Mouse (Mus musculus) retina, postnatal 7 days (tissue): ENCODE measurements around the gene Large1.
A peak's percentile ranks its signal among the peaks of the same experiment; 100 is the strongest.
"Not testable (repeated sequence)": the region's sequence is repeated elsewhere in the genome, so short reads cannot be mapped to it uniquely, and the experiment has no call there.

Experiments
- DNase-seq: peaks from one replicate; pipeline ENCODE4 v3.0.0-alpha.2; 2012; ENCODE audit warnings: low read depth, low spot score

Large1 gene

DNA sequence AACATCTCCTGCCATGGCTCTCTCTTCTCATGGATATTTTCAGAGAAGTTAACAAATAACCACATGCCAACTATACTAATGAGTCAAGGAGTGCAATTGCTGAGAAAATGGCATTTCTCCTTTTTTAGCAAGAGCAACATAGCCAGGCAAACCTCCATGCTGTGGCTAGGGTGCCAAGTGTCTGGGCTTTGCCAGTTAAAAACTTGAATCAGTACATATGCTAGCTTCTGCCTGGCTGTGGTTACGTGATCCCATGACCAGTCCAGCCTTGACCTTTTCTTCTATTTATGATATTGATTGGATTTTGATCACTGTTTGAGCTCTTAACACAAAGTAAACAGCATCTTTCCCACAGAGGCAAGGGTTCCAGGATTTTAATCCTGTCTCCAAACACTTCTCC lies 335.7 kb downstream of the Large1 start:
- DNase-seq: no peak

- DNase-seq: no peak
Measured at GRCm38 (mm10) chr8:73016303-73016702, 337.0 kb downstream of the Large1 start.

- peak; percentile 16 for DNase-seq
Measured at GRCm38 (mm10) chr8:73007489-73007888, 345.9 kb downstream of the Large1 start.

GRCm38 (mm10) chr8:73003858-73004257 lies 349.5 kb downstream of the Large1 start:
- no peak for DNase-seq

- no peak for DNase-seq
Measured at GRCm38 (mm10) chr8:72993831-72994230, 359.5 kb downstream of the Large1 start.

DNA sequence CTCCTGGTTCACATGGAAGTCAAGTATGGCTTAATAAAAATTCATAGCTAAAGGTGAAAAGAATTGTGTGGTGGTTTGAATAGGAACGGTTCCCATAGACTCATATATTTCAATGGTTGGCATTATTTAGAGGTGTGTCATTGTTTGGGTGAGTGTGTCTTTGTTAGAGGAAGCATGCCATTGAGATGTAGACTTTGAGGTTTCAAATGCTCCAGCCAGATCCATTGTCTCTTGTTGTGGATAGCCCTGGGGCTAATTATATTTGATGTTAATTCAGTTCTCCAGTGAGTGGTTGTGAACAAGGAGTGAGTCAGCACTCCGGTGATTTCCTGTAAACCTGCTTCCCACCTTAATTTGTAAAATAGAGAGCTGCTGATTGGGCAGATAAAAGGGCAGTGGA lies 362.9 kb downstream of the Large1 start:
- DNase-seq: no peak

DNA sequence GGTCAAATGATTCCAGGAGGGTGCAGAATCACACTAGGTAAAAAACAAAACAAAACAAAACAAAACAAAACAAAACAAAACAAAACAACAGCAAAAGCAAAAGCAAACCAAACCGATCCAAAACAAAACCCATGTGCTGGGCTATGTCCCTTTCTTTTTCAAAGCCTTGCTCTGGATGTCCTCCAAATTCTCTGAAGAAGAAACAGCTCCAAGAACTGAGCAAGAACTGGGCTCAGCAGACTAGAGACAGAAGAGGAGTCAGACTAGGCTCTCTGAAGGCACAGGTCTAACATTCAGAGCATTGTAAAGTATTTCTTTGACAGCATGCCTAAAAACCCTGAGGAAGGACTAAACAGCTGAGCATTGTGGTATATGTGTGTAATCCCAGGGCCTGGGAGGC lies 370.5 kb downstream of the Large1 start:
- no peak for DNase-seq

DNA sequence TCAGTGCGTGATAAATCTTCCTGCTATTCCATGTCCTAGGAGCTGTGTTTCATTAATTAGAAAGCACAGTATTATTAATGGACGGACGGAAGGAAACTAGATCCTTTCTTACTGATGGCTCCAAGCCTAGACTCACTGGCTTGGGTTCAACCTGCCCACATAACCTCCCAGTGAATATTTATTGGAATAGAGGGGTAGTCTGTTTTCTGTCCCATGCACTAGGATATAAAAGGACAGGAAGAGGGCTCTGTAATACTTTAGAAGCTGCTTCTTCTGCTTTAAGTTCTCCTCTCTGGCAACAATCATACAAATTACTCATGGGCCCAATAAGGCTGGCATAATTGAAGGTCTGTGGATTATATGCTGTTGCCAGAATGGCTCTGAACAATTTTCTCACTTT lies 398.3 kb downstream of the Large1 start:
- no peak for DNase-seq

DNA sequence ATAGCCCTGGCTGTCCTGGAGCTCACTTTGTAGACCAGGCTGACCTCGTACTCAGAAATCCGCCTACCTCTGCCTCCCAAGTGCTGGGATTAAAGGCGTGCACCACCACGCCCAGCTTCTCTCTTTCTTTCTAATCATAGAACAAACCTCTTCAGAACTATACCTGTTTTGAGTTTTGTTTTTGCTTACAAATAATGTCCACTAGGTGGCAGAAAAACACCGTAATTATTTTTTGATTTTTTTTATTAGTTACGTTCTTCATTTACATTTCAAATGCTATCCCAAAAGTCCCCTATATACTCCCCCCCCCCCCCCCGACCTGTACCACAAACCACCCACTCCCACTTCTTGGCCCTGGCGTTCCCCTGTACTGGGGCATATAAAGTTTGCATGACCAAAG lies 411.9 kb downstream of the Large1 start:
- DNase-seq: not testable (repeated sequence)

- DNase-seq: no peak
Measured at GRCm38 (mm10) chr8:72919182-72919902, 434.0 kb downstream of the Large1 start.

- DNase-seq: no peak
Measured at GRCm38 (mm10) chr8:72905491-72905890, 447.8 kb downstream of the Large1 start.

- DNase-seq: no peak
Measured at GRCm38 (mm10) chr8:72901591-72901990, 451.7 kb downstream of the Large1 start.

DNA sequence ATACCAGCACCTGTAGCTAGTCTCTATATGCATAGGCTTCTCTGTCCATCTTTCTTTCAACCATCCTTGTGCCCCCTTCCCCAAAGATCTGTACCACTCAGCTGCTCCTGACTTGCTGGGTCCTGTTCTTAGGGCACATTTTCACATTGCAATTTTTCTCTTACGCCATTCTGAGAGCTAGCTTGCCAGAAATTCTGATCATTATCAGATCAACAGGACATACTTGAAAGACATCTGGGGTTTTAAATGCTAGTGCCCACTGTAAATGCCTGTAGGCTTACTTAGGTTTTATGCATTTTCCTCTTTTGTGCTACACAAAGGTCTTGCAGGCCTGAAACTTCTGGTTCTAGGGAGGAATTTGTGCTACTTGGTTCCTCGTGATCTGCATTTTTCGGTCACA lies 454.0 kb downstream of the Large1 start:
- DNase-seq: no peak

DNA sequence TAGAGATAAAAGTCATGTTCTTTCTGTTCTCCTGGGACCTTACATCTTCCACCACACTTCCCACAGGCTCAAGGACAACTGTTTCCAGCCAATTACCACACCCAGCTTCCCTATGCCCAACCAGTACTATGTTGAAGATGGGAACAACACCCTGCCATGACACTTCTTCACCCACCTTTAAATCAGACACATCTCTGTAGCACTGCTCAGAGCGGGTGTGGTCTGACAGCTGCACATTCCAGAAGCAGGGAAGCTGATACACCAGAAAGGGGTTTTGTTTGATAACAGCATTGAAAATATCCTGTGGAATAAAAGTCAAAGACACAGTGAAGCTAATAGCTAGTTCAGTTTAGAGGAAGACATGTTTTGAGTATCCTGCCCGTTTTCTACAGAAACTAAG lies 470.3 kb downstream of the Large1 start:
- DNase-seq: no peak

GRCm38 (mm10) chr8:72873411-72873810 lies 479.9 kb downstream of the Large1 start:
- no peak for DNase-seq

DNA sequence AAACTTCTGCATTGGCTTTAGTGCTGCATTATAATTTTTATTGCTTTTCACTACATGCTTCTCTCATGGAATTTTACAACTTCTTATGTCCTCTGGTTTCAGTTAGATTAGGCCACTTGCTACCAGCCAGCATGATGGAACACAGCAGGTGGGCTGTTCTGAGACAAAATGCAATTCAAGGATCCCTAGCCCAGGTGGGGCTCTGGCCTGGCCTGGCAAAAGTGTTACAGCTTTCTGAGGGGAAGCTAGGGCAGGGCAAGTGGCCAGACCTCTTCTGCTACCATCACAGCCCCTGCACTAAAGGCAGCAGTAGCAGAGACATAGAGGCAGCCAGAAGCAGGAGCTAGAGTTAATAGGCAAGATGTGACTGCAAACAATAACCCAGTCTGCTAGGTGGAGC lies 506.5 kb downstream of the Large1 start:
- no peak for DNase-seq

GRCm38 (mm10) chr8:72835863-72836262 lies 517.5 kb downstream of the Large1 start:
- no peak for DNase-seq

DNA sequence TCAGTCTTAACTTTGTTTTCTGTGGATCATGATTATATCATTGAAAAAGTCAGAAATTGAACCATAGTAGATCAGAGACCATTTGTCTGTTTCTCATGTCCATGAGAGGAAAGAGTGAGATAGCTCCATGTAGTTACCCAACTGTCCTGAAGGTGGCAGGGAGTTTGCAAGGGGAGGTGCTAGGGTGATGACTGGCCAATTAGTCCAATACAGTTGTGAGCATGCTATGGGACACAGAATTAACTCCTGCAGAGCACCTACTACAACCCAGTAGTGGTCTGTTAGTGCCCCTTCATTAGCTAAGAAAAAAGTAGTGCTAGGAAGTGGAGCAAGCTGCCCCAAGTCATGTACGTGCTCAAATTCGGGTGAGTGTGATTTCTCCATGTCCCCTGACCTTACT lies 520.2 kb downstream of the Large1 start:
- DNase-seq: no peak

DNA sequence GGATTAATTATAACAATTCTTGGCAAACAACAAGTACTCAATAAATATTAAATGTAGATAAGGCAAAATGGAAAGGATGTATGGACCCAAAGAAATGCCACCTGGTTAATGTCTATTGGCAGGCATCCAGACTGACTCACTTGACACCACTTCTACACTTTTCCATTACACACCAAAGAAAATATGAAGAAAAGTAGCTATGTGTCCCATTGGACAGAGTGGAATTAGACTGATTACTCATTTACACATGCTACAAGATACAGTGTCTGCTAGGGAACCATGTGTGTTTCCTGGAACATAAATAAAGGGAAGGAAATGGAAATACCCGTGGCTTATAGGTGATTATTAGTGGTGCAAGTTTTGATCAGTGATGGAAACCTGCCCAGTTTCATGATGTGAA lies 521.0 kb downstream of the Large1 start:
- no peak for DNase-seq

DNA sequence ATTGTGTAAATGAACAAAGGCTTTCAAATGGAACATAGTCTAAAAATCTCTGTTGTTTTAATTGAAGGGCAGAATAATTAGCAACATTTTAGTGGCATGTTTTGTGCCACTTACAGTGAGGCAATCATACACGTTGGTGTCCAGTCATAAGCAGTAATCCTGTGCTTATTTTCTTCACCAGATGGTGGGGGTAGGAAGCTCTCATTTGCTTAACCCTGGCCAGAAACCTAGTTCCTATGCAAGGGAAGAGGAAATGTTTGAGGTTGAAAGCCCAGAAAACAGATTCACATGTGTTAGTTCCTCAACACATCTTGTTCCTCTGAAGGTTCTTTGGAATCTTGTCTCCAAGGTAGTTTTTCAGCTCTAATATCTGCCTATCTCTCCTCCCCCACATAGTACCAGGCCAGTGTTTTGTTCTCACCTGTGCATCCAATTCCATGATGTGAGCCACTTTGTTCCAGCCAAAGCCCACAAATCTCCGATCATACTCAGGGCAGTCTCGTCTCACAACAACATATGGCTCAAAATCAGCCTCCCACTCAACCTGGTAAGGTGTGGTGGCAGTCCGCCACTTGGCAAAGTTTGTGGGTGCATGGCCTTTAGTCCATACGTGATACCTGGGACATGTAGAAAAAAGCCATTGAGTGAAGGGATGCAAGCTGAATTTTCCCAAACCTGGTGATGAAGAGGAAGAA lies 535.5 kb downstream of the Large1 start:
- no peak for DNase-seq

DNA sequence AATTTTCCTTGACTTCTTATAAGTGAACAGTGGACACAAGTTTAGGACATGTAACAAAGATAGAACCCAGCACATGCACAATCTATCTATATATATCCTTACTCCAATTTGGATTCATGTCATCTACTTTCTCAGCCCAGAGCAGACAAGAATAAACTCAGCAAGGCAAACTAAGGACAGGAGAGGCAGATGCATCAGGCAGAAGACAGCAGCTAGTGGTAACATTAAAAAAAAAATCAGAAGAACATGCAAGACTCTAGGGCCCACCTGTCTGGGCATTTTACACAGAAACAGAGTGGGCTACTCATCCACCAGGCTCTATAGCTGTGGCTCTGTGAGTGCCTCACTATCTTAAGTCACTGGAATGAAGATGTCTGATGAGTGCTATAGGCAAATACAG lies 536.7 kb downstream of the Large1 start:
- DNase-seq: no peak

DNA sequence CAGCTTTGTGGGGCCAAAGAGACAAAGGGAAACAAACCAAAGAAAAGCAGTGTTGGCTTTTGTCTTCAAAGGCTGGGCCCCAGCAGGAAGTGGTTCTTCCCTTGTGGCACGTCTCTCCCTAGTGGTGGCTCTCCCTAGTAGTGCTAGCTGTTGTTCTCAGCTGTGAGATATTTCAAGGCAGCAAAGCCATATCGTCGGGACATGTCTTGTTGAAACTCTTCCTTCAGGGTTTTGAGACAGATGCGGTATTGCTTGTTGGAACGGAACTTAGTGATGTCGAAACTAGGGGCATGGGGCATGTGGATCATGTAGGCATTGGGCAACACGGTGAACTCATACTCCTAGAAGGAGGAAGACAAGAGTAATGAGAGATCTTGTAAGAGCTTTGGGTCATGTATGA lies 537.7 kb downstream of the Large1 start:
- no peak for DNase-seq

- no peak for DNase-seq
Measured at GRCm38 (mm10) chr8:72812690-72813089, 540.6 kb downstream of the Large1 start.
